Mouse (Mus musculus) heart, adult 2 months (tissue): ENCODE data around the gene Mapk13.

Experiments
- CTCF ChIP-seq: fragments of 200-600 bp; IDR thresholded peaks from 2 replicates; pipeline ENCODE4 v1.8.1; 2022; ENCODE audit warnings: antibody characterized with exemption, mild to moderate bottlenecking, moderate library complexity
- POLR2A ChIP-seq: fragments of 200-500 bp; IDR thresholded peaks from 2 replicates; pipeline ENCODE4 v1.6.1; 2011; ENCODE audit warnings: mild to moderate bottlenecking, low read depth, low read length, control low read depth; ENCODE audit not compliant: insufficient read depth

GRCm38 (mm10) chr17:28760736-28761312 lies 8.3 kb upstream of the Mapk13 start:
- TF ChIP-seq POLR2A, result no peak
- no peak for TF ChIP-seq CTCF
